Mouse (Mus musculus): Measurements from ENCODE around the gene Grm2. TPM values are rescaled to one million over a fixed set of nuclear protein-coding genes. Genes with fewer than 3 reads are reported as not detected.
"Not testable (repeated sequence)": the region's sequence is repeated elsewhere in the genome, so short reads cannot be mapped to it uniquely, and the experiment has no call there.

Grm2 gene
- polyA plus RNA-seq, 1 experiment from 2014 or later, result 25.9 TPM

DNA sequence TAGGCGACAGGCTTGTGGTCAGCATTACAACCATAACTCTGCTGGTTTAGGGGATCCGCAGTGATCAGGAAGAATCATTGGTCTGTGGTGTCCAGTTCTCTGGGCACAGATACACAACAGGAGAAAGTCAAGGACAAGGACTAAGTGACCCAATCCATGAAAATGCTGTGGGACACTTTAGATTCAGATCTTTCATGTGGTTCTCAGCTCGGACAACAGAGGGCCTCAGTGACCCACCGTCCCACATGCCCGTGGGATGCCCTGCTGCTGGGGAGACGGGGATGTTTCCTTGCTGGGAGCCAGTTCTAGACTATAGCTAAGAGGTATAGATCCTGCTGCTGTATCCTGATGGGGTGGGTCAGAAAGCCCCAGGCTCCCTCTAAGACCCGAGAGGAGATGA lies 57.4 kb downstream of the Grm2 start:
- no peak for DNase-seq (ENCODE audit: low spot score)
- Histone ChIP-seq H3K27ac (no peak overlapping the region), H3K4me3 (no peak overlapping the region), H3K9me3 (no peaks in the 10 kb centered on the region), H3K36me3 (no peaks in the 10 kb centered on the region), H3K27me3 (ENCODE audit: insufficient read depth, poor library complexity, severe bottlenecking) (no peaks in the 10 kb centered on the region), H3K4me1 (replicated peaks) (0 out of 2 replicates have a peak, but pooled peaks cover 3% of the 10 kb centered on the region)
- 47% methylated on average over 7 of the region's 7 CpGs for WGBS

DNA sequence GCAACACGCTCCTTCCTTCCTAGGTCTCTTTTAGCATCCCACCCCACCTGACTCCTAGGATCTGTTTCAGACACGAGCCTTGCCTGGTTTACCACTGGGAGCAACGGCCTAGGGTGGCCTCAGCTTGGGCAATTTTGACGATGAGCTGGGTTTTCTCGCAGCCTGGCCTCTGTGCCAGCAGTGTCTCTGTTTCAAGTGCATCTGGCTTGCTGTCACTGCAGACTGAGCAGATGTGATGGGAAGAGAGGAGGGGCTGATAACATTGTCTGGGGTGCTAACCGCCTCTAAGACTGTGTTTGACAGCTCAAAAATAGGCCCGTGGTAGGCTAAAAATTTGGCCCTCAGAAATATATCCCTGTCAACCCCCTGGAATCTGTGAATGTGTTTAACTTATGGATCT lies 60.0 kb downstream of the Grm2 start:
- Histone ChIP-seq H3K4me3 (no peak overlapping the region), H3K36me3 (no peaks in the 10 kb centered on the region), H3K27me3 (ENCODE audit: insufficient read depth, poor library complexity, severe bottlenecking) (no peaks in the 10 kb centered on the region), H3K9me3 (no peaks in the 10 kb centered on the region), H3K4me1 (replicated peaks) (0 out of 2 replicates have a peak, but pooled peaks cover 3% of the 10 kb centered on the region), H3K27ac (no peak overlapping the region)
- WGBS, result 73% methylated on average over 7 of the region's 7 CpGs
- no peak for DNase-seq (ENCODE audit: low spot score)

DNA sequence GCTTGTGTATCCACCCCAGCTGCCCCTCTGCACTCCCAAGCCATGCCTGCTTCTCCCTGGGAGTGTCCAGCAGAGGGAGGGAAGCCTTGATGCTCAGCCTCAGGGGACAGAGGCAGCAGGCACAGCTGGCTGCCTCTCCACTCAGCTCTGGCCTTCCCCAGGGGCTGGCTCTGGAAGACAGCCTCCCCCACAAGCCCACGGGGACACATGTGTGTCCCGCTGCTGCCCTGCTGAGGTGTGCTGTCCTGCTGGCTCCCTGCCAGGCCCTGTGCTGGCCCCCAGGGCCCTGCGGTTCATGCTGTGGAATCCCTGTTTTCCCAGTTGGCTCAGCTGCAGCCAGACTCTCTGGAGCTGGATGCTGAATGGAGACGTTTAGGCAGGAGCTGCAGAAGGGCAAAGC lies 60.5 kb downstream of the Grm2 start:
- not testable (repeated sequence) for H3K4me3 ChIP-seq; DNase-seq (ENCODE audit: low spot score); H3K4me1 ChIP-seq (replicated peaks); H3K27me3 ChIP-seq (ENCODE audit: insufficient read depth, poor library complexity, severe bottlenecking); H3K27ac ChIP-seq; H3K9me3 ChIP-seq; H3K36me3 ChIP-seq
- 30% methylated on average over 4 of the region's 4 CpGs for WGBS

Other genes with a start within 250 kb of the Grm2 start
- 912 and 973 TPM in 2 replicates for gene Rpl29, start 226.6 kb downstream of the Grm2 start, polyA plus RNA-seq (2016; fragmentation: Nextera tagmentation; extraction: Ambion mirVana)
- gene Acy1, start 217.8 kb downstream of the Grm2 start, polyA plus RNA-seq (2016; fragmentation: Nextera tagmentation; extraction: Ambion mirVana), result 36.7 and 37.0 TPM in 2 replicates
- gene Abhd14b, start 208.6 kb downstream of the Grm2 start, polyA plus RNA-seq (2016; fragmentation: Nextera tagmentation; extraction: Ambion mirVana), result 5.7 and 6.0 TPM in 2 replicates
- 39.7 and 41.9 TPM in 2 replicates for gene Abhd14a, start 208.4 kb downstream of the Grm2 start, polyA plus RNA-seq (2016; fragmentation: Nextera tagmentation; extraction: Ambion mirVana)
- 395 and 430 TPM in 2 replicates for gene Pcbp4, start 202.8 kb downstream of the Grm2 start, polyA plus RNA-seq (2016; fragmentation: Nextera tagmentation; extraction: Ambion mirVana)
- 0.10 and 0.17 TPM in 2 replicates for gene Gpr62, start 190.1 kb downstream of the Grm2 start, polyA plus RNA-seq (2016; fragmentation: Nextera tagmentation; extraction: Ambion mirVana)
- gene Rrp9, start 180.1 kb downstream of the Grm2 start, polyA plus RNA-seq (2016; fragmentation: Nextera tagmentation; extraction: Ambion mirVana), result 64.1 and 76.2 TPM in 2 replicates
- 1.6 and 1.8 TPM in 2 replicates for gene Parp3, start 179.1 kb downstream of the Grm2 start, polyA plus RNA-seq (2016; fragmentation: Nextera tagmentation; extraction: Ambion mirVana)
- gene Iqcf1, start 156.1 kb downstream of the Grm2 start, polyA plus RNA-seq (2016; fragmentation: Nextera tagmentation; extraction: Ambion mirVana), result not detected in 2 replicates
- gene Iqcf5, start 141.5 kb downstream of the Grm2 start, polyA plus RNA-seq (2016; fragmentation: Nextera tagmentation; extraction: Ambion mirVana), result not detected in 2 replicates
- not detected in 2 replicates for gene Iqcf3, start 94.5 kb downstream of the Grm2 start, polyA plus RNA-seq (2016; fragmentation: Nextera tagmentation; extraction: Ambion mirVana)
- gene Iqcf4, start 85.1 kb downstream of the Grm2 start, polyA plus RNA-seq (2016; fragmentation: Nextera tagmentation; extraction: Ambion mirVana), result not detected in 2 replicates
- not detected in 2 replicates for gene Iqcf6, start 29.5 kb downstream of the Grm2 start, polyA plus RNA-seq (2016; fragmentation: Nextera tagmentation; extraction: Ambion mirVana)
- 31.3 and 31.6 TPM in 2 replicates for gene Tex264, start 29.8 kb upstream of the Grm2 start, polyA plus RNA-seq (2016; fragmentation: Nextera tagmentation; extraction: Ambion mirVana)
- gene Rad54l2, start 133.1 kb upstream of the Grm2 start, polyA plus RNA-seq (2016; fragmentation: Nextera tagmentation; extraction: Ambion mirVana), result 9.0 and 10.4 TPM in 2 replicates
- gene Dcaf1, start 165.8 kb upstream of the Grm2 start, polyA plus RNA-seq (2016; fragmentation: Nextera tagmentation; extraction: Ambion mirVana), result 27.5 and 27.7 TPM in 2 replicates
- 17.1 and 23.8 TPM in 2 replicates for gene Rbm15b, start 231.3 kb upstream of the Grm2 start, polyA plus RNA-seq (2016; fragmentation: Nextera tagmentation; extraction: Ambion mirVana)
- gene Manf, start 235.9 kb upstream of the Grm2 start, polyA plus RNA-seq (2016; fragmentation: Nextera tagmentation; extraction: Ambion mirVana), result 253 and 276 TPM in 2 replicates